Mouse (Mus musculus) kidney, adult 11 months (tissue): ENCODE results near the gene Nectin1.
A peak's percentile ranks its signal among the peaks of the same experiment; 100 is the strongest.

Experiments
- DNase-seq: peaks from one replicate; pipeline ENCODE4 v3.0.0; 2022

Gene Nectin1

DNA sequence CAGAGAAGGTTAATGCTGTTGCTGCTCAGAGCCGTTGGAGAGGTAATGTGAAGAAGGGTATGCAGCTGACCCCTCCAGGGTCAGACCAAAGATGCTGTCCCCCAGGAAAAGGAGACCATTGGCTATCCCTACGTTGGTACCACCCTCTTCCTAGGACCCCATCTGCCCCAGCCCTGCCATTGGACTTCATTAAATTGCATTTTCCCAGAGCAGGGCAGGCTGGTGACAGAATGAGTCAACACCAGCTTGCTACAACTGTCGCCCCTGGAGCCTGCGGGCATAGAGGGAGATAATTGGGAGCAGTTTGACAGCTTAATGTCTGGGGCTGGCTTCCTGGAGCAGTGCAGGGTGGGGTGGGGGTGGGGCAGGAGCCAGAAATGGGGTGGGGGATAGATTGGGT lies 25.0 kb downstream of the Nectin1 start:
- DNase-seq = no peak

DNA sequence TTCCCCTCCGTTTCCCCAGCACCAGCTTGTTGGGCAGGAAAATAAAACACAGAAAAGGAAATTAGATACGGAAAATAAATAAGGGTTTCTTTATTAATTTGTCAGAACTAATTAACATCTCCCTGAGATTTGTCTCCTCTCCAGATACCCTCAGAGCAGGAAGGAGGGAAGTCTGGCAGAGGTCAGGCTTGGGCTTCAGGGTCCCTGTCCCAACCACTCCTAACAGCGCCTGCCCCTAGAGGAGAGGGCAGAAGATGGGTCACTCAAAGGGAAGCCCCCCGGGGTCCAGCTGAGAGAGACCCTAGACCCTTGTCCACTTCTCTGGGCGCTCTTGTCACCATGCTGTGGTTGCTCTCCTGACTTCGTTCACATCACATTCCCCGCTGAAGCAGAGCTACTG lies 25.4 kb downstream of the Nectin1 start:
- DNase-seq = no peak

DNA sequence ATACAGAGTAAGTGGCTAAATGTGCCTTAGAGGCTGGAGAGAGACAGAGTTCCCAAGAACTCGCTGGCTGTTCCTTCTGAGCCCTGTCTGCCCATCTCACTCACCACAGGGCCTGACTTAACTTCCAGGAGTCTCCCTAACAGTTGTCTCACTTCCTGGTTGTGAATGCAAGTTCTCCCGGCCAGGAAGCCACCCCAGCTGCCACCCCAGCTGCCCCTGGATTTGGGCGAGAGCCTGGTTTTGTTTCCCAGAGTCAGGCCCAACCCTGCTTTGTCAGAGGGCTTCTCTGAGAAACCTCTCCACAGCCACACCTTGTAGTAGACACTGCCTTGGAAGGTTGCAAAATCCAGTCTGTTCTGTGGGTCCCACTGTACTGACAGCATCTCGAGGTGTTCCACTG lies 26.2 kb downstream of the Nectin1 start:
- no peak for DNase-seq

DNA sequence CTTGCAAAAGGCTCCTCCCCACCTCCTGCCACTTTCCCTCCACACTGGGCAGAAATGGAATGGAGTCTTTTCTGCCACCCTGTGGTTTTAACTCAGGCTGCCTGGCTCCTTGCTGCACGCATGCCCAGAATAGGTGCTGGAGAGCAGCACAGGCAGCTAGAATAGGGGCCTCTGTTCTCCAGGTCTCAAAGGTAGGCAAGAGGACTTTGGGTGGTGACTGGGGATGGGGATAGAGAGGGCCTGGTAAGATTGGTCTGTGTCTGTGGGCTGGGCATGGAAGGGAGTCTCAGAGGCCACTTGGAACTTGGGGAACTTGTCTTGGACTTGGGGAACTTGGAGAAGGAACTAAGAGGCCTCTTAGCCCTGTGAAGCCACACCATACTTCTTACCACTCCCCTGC lies 27.3 kb downstream of the Nectin1 start:
- DNase-seq = no peak

DNA sequence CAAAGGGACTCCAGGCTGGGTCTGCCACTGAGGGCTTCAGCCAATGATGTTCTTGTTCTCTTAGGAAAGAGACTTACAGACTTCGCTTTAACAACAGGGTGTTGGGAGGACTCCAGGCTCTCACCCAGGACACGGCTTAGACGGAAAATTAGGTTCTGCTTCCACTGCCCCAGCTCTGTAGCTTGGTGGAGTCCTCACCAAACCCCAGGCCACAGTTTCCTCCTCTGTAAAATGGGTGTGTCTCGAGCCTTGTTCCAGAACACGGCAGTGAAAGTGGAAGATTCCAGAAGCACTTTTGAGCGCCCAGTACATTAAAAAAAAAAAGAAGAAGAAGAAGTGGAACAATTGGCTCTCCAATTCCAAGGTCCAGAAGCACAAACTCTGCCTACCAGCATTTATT lies 28.7 kb downstream of the Nectin1 start:
- no peak for DNase-seq

DNA sequence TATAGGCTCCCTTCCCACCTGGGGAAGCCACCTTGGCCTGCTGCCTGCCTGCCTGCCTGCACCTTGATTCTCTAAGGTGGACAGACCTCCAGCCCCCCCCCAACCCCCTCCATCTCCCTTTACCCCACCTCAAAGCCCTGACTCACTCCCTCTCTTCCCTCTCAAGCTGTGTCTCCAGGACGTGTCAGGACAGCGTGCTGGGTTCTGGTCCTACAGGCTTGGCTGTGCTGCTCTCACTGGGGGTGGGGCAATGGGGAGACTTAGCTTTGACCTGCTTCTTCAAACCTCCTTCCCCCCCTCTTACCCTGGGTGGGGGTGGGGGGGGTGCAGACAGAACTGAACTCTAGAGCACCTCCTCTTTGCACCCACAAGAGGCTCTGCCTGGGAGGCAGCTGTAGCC lies 29.7 kb downstream of the Nectin1 start:
- no peak for DNase-seq

DNA sequence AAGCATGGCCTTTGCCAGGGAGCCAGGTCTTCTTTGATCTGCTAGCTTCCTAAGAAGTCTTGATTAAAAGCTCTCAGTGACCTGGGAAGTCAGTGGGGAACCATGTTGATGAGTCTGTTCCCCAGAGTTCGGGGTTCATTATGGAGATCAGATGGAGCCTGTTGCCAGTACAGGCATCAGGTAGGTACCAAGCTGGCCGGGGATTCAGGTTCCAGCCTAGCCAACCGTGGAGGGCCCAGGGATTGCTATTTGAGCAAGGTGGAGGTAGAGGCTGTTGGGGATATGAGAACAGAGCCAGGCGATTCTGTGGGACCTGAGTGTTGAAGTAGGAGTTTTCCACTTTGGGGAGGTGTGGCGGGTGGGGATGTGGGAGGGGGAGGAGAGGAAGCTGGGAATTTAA lies 30.6 kb downstream of the Nectin1 start:
- no peak for DNase-seq

DNA sequence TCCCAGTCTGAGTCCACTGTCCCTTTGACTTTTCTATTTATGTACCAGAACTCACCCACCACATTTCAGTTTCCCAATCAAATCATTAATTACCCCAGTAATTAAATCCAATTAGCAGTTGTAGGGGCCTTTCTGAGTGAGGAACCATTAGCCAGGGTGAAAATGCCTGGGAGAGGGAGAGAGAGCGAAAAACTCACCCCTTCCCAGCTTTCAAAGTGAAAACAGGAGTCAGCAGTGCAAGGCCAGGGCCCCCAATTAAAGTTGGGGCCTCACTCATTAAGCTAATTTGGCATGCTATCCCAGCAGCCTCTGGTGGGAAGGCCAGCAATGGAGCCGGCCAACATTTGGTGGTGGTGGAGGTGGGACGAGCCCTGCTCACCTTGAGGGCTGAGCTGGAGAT lies 32.4 kb downstream of the Nectin1 start:
- no peak for DNase-seq

DNA sequence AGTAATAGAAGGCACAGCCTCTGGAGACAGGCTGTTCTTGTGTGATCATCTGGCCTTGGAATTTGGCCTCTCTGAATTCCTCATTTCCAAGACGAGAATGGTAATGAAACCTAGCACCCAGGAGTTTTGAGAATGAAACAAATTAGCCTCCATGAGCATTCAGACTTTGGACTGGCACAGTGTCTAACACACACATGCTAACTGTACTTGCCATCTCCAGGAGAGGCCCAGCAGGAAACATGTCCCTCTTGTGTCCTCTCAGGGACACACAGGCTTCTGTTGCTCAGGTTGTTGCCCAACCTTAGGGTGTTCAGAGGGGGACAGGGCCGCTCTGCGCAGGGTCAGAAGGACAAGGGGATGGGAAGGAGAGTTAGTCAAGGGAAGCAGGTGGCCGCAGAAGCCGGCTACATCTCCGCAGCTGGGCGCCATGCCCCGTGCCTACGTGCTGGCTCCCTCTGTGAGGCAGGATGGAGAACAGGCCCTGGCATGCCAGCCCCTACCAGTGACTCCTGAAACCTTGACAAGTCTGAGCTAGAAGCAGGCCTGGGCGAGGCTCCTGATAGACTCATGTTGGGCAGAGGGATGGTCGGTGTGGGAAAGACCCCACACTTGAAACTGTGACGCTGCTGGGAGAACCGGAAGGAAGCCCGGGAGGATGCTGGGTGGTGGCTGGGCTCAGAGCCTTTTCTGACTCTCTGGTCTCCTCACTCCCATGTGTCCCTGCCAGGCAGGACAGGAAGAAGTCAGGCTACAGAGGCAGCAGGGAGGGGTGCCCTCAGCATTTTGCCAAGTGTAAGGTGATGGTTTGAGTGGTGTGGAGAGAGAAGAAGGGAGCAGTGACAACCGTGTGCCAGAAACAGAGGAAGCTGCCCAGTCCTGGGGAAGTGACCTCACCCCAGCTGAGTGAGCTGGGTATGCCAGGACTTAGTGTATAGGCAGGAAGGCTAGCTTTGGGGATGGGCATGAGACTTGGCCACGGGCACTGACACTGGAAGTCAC lies 33.9 kb downstream of the Nectin1 start:
- DNase-seq = peak; percentile 61

DNA sequence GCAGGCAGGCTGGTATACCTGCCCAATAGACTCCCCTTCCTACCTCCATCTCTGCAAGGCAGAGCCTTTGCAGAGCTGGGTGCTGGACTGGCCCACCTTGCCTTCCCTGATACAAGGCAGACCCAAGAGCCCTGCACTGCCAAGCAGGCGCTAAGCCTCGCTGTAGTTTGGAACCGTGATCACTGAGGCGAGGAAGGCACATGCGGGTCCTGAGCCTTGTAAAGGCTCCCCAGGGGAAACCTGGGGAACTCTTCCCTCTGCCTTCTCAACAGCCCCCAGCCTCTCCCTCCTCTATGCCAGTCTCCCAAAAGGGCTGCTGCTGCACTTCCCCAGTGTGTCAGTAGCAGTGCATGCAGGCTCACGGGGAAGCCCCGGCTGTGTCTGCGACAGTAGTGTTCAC lies 37.1 kb downstream of the Nectin1 start:
- DNase-seq = no peak

DNA sequence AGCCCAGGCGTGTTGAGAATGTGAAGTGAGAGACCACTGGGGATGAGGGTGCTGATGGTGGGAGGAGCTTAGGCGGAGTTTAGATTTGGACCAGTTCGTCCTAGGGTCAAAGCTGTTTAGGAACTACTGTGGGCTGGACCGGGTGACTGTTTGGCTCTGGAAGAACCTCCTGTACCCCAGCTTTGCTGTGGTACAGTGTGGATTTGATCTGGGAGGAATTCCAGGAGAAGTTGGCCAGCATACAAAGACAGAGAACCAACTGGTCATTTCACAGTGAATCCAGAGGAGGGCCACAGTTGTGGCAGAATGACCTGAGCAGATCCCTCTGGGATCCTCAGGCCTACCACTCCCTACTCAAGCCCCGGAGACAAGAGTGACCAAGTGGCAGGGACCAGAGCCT lies 38.6 kb downstream of the Nectin1 start:
- DNase-seq = no peak

DNA sequence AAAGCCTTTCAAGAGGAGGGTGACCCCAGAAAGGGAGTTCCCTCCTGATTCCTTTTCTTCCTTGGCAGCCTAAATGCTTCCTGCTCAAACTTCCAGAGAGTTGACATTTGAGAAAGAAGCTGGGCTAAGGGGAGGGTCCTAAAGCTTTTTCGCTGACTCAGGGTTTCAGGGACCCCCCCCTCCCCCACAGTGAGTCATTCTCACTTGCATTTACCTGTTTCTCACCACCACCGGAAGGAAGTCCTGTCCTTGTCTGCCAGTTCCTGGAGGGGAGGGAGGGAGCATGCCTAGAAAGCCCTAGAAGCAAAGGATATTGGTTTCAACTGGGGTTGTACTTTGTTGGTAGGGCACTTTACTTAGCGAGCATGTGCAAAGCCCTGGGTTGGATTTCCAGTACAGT lies 40.2 kb downstream of the Nectin1 start:
- no peak for DNase-seq

DNA sequence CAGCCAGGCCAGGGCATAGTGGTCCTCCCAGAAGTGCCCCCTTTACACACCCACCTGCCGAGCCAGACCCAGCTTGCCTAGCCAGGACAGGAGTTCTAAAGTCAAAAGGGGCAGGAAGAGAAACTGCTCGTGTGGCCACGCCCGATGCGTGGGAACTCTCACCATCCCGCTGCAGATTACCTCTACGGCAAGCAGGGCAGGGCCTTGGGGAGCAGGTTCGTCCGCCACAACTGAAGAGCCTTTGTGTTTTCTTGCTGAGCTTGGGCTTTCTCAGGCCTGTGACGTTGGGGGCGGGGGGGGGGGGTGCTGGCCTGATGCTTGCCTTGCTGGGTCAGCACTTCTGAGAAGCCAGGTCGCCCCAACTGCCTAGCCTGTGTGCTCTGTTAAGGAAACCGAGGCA lies 41.1 kb downstream of the Nectin1 start:
- DNase-seq = no peak

DNA sequence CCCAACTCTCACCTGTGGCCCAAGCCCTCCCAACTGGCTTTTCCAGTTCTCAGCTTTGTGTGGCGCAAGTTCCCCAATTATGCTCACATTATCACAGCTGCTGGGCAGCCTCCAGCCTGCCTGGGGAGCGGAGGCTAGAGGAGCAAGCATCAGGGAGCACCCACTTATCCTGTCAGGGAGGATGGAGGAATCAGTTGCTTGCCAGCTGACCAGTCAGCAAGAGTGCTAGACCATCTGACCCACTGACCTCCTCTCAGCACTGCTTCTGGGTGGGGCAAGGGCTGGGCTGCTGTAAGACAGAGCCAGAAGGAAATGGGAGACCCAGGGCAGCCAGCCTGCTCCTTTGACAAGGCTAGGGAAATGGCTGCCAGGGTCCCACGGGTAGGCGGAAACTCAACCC lies 43.8 kb downstream of the Nectin1 start:
- no peak for DNase-seq

DNA sequence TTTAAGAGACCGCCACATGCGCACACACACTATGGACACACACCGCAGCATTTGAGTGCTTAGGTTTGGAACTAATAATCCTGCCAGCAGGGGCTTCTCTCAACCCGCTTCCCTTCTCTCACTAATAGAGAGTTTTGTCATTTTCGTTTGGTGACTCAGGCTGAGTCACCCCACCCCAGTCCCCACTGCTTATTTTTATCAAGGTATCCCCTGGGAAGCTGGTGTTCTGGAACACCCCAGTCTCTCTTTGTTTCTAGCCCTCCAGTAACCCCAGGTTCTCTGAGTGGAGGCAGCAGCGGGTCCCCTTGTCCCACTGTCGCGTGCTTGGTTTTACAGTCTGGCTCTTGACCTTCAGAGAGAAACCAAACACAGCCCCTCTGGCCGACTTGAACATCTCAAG lies 48.9 kb downstream of the Nectin1 start:
- no peak for DNase-seq

DNA sequence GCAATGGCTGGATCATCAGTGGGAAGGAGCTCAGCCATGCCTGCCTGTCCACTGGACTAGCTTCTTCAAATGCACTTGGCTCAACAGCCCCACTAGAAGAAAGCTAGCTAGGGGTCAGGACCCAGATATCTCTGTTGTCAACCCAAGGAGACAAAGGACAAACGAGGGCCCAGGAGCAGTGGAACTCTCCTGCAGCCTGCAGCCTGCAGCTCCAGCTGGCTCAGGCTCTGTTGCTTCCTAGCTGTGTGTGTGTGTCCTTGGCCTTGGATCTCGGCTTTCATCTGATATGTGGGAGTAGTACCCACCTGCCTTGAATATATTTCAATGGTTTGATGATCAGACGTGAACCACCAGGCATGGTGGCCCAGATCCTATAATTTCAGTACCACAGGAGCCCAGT lies 49.6 kb downstream of the Nectin1 start:
- no peak for DNase-seq

DNA sequence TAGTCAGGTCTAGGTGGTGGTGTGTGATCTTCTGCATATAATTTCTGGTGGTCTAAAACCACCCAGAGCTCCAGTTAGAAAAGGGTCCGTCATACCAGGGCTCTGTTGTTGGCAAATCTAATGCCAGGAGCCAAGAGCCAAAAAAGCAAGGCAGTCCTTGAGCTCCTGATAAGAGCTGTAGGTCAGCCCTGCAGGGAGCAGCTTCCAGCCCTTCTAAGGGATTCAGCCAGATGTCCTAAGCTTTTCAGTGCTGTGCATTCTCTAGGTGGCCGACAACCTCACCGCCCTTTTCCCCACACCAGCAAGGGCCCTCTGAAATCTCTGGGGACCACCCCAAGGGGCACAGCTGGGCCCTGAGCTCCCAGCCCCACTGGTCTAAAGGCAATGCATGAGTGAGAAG lies 52.2 kb downstream of the Nectin1 start:
- DNase-seq = no peak

DNA sequence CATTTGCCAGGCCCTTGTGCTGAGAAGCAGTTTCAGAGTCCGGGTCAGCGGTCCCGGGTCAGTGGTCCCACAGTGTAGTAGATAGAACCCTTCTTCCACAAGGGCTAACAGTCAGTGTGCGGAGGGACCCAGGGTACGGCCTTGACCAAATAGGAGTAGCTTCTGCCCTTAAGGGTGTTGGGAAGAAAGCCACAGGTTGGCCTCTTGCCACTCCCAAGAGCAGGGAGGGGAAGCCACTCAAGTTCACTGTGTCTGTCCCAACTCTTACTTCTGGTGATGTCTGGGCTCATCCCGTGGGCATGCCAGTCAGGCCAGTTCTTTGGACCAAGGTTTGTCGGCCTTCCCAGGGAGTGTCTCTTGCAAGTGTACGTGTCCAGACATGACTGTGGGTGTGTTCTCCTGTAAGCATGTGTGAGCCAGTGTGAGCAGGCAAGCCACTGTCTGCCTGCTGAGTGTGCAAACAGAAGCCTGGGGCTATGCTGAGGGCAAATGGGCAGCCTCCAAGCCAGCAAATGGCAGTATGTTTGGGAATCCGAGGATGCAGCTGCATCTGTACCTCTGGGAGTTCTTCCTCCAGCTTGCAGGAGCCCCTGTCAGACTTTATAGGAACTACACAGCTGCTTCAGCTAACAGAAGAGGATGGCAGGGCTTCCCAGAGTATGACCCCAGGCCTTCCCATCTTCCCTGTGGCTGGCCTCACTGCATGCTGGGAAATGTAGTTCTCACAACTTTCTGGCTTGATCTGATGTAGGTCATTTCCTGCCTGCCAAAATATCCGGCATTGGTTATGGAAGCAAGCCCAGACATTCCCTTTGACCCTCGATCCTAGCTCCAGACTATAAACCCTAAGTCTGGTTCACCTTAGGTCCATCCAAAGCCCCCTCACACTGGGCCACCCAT lies 53.3 kb downstream of the Nectin1 start:
- peak; percentile 34 for DNase-seq

DNA sequence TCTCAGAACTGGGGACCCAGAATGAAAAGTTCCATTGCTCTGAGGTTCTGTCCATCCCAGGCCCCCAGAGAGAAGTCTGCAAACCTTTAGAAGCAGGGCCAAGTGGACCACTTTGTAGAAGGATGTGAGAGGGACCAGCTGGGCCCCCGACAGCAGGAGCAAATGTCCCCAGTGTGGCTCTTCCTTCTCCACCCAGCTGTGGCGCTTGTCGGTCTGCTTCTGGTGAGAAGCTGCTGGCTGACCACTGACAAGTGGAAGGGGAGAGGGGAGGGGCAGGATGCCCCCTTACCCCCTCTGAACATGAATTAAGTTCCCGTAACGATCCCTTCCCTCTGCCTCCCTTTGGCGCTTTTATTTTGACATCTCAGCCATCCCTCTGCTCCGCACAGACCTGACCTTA lies 54.0 kb downstream of the Nectin1 start:
- DNase-seq = no peak

DNA sequence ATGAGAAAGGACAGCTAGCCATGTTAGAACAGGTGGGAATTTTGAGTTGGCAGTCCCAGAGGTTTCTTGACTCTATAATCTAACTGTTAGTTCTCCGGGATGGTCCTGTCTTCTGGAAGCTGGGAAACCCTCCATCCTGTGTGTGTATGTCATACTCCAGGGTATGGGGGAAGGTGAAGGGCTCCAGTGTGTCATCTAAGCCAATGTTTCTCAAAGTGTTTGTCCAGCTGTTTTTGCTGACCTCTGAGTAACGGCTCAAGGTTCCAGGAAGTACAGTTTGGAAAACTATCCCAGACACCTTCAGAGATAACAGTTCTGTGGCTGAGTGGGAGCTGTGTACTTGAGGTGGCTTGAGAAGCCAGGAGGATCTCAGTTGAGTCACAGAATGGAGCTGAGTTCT lies 56.7 kb downstream of the Nectin1 start:
- DNase-seq = no peak

DNA sequence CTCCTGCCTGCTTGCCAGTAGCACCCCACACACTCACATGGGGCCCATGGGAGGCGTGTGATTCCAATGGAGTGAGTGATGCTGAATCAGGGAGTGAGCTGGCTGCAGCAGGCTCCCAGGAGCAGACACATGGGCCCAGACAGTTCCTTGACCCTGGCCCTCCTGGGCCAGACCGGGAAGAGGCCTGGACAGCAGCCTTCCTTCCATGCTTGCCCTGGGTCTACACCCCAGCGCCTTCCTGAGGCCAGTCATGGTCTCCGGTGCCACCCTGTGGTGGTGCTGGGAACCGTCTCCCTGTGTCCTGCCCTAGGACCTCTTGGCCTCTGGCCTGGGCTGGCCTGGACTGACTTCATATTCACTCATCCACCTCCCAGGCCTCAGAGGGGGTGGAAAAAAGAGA lies 58.1 kb downstream of the Nectin1 start:
- peak; percentile 68 for DNase-seq

DNA sequence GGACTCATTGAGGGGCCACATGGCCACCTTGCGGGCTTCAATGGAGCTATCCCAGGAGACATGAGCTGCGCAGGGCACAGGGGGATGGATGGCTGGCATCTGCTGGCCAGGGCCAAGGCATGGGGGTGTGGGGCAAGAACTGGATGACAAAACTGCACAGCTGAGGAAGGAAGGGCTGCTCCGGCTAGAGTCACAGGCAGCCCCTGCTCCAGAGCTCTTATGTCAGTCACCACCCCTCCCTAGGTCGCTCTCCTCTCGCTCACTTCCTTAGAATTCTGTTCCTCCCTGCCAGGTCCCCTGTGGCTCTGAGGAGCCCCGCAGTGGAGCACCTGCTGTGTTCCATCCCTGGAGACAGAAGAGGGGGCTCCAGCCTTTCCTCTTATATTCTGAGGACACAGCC lies 63.8 kb downstream of the Nectin1 start:
- no peak for DNase-seq

DNA sequence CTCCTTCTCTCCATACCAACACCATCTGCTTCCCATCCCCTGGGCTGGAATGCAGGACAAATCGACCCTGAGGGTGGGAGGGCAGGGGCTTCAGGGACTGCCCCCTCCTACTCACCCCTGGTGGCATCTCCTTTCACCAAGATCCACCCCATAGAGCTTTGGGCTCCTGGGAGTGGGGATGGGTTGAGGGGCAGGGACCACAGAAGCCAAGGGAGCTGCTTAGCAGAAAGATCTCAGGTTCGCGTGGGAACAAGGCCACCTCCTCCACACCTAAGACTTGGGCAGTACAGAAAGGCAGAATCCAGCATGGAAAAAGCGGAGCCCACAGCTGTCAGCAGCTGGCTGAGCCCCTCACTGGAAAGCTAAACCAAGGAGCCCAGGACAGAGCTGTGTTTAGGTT lies 64.3 kb downstream of the Nectin1 start:
- DNase-seq = no peak

DNA sequence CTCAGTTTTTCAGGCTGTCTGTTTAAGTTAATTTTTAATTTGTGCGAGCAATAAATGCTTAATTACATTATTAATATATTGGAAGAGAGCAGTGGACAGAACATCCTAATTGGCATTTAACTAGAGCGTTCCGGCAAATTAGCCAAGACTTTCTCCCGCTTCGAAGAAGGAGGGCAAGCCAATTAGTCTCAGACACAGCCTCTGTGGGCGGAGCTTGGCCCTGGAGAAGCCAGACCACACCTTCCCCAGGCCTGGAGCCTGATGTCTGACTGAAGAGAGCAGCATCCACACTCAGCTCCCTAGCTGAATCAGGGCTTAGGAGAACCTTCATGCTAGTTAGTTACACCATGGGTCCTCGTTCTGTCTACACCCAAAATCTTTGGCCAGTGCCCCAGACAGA lies 64.8 kb downstream of the Nectin1 start:
- no peak for DNase-seq
